24 mouse cellular contexts compared by ENCODE assay signal in genomic region chr4:148508084-148508849, GRCm38 (mm10). TPM values are rescaled to one million over a fixed set of nuclear protein-coding genes. Genes with fewer than 3 reads are reported as not detected.
A peak's percentile ranks its signal among the peaks of the same experiment; 100 is the strongest.
DNase-seq lines count a peak whose midpoint lies in the region; ATAC-seq and TF ChIP-seq lines count a peak whose summit lies in the region.
"Had no signal": no experiment of that assay in that cellular context is flagged by ENCODE, and none has a peak within 500 bp of the region (broad histone marks: within the 10 kb centered on the region; RNA-seq: fewer than 3 reads in every experiment).

No protein-coding gene starts in this region.

- H3K36me3 ChIP-seq in neural tube, embryonic 11.5 days (ENCODE audit: control insufficient read depth, insufficient read depth, low read length) = peaks cover 9% of the 10 kb centered on the region
- peaks cover 79% of the 10 kb centered on the region for H3K36me3 ChIP-seq in hindbrain, embryonic 13.5 days

- H3K4me2 ChIP-seq in neural tube, embryonic 11.5 days (ENCODE audit: low read depth) = no peak overlapping the region
- no peak overlapping the region for H3K4me2 ChIP-seq in hindbrain, embryonic 13.5 days
- H3K4me2 ChIP-seq: forebrain, embryonic 13.5 days; liver, embryonic 15.5 days; midbrain, embryonic 15.5 days had no signal

- no peaks in the 10 kb centered on the region for H3K27me3 ChIP-seq in neural tube, embryonic 11.5 days (ENCODE audit: control insufficient read depth, insufficient read depth, low read length)
- H3K27me3 ChIP-seq in hindbrain, embryonic 13.5 days = no peaks in the 10 kb centered on the region
- H3K27me3 ChIP-seq: CH12.LX; forebrain, embryonic 13.5 days; liver, embryonic 15.5 days; midbrain, embryonic 15.5 days had no signal

- DNase-seq in gastrocnemius, adult 2 months = no peak
- DNase-seq in gastrocnemius, postnatal 10 days = no peak
- peak; percentile 2 for DNase-seq in neural tube, embryonic 11.5 days (ENCODE audit: low spot score)
- DNase-seq in neural tube, embryonic 10.5 days (ENCODE audit: extremely low spot score, low spot score) = no peak
- DNase-seq in left cerebral cortex, postnatal 14 days (ENCODE audit: low spot score in 2 of 2) = peak; percentile 50 to 58
- DNase-seq in telencephalon, adult 2 months (ENCODE audit: low read depth, low spot score) = peak; percentile 78
- DNase-seq: adrenal gland, postnatal 25 days; cerebellum, adult 2 months; heart, postnatal 10 days; kidney, adult 18-20 months; kidney, postnatal 10 days; spleen, adult 18-20 months; thymus, postnatal 36 days had no signal

- no peaks in the 10 kb centered on the region for H3K9me3 ChIP-seq in neural tube, embryonic 11.5 days (ENCODE audit: control insufficient read depth, low read length)
- no peaks in the 10 kb centered on the region; the same call in 1 of the 2 replicates for H3K9me3 ChIP-seq in hindbrain, embryonic 13.5 days
- H3K9me3 ChIP-seq: forebrain, embryonic 13.5 days; heart, embryonic 10.5 days; liver, embryonic 15.5 days; midbrain, embryonic 15.5 days had no signal

- peaks cover 6% of the 10 kb centered on the region; the same call in 1 of the 2 replicates for H3K4me1 ChIP-seq in neural tube, embryonic 11.5 days (ENCODE audit: control insufficient read depth, insufficient read depth, low read length)
- peaks cover 15% of the 10 kb centered on the region for H3K4me1 ChIP-seq in hindbrain, embryonic 13.5 days (replicated peaks)
- H3K4me1 ChIP-seq: liver, embryonic 15.5 days; midbrain, embryonic 15.5 days had no signal

- no peak overlapping the region for H3K4me3 ChIP-seq in gastrocnemius, adult 2 months
- H3K4me3 ChIP-seq in neural tube, embryonic 11.5 days (ENCODE audit: low read depth, low read length) = no peak overlapping the region
- no peak overlapping the region for H3K4me3 ChIP-seq in hindbrain, embryonic 13.5 days
- H3K4me3 ChIP-seq: erythroblast, embryonic 14.5 days; forebrain, embryonic 13.5 days; heart, embryonic 10.5 days; liver, embryonic 15.5 days; midbrain, embryonic 15.5 days; myocyte had no signal

- H3K9ac ChIP-seq in neural tube, embryonic 11.5 days (ENCODE audit: low read length) = no peak overlapping the region
- no peak overlapping the region for H3K9ac ChIP-seq in hindbrain, embryonic 13.5 days
- H3K9ac ChIP-seq: forebrain, embryonic 13.5 days; liver, embryonic 15.5 days; midbrain, embryonic 15.5 days had no signal

- WGBS in neural tube, embryonic 11.5 days = 93% methylated on average over 14 of the region's 14 CpGs
- WGBS in hindbrain, embryonic 13.5 days = 95% methylated on average over 14 of the region's 14 CpGs

- peak overlapping the region; percentile 83 for H3K27ac ChIP-seq in gastrocnemius, adult 2 months
- no peak overlapping the region for H3K27ac ChIP-seq in neural tube, embryonic 11.5 days (ENCODE audit: low read depth, low read length)
- no peak overlapping the region for H3K27ac ChIP-seq in hindbrain, embryonic 13.5 days
- H3K27ac ChIP-seq: forebrain, embryonic 13.5 days; heart, embryonic 10.5 days; liver, embryonic 15.5 days; midbrain, embryonic 15.5 days had no signal

- intact Hi-C loops in gastrocnemius, adult 2 months (cut with DNase I) = no loop called here
- intact Hi-C loops in left cerebral cortex, postnatal 14 days (cut with DNase I) = no loop called here

- no peak for TF ChIP-seq CTCF in gastrocnemius, adult 2 months (IDR thresholded peaks at IDR 0.05)

- no peak for ATAC-seq in neural tube, embryonic 11.5 days (ENCODE audit: insufficient read depth, low FRiP score, low TSS enrichment)
- no peak for ATAC-seq in hindbrain, embryonic 13.5 days (ENCODE audit: low FRiP score)
- ATAC-seq: forebrain, embryonic 13.5 days; midbrain, embryonic 15.5 days had no signal

RNA-seq across cellular contexts. Expression of gene Angptl7, which starts 8.0 kb away (rescaled TPM):
- 10 to 100 TPM; 27.8 to 52.8 TPM for total RNA-seq in gastrocnemius, adult 2 months (2021)
- total RNA-seq in gastrocnemius, postnatal 10 days (2021) = 10 to 100 TPM in 1 of 2 experiments, 1 to 10 TPM in 1; 3.8 to 24.4 TPM
- polyA plus RNA-seq in neural tube, embryonic 11.5 days (2014; fragmentation: Nextera tagmentation; extraction: Ambion mirVana) = 0.31 and 0.32 TPM in 2 replicates
- total RNA-seq in left cerebral cortex, postnatal 14 days (2021) = under 1 TPM; 0.31 to 0.44 TPM
- 0.30 and 0.54 TPM in 2 replicates for polyA plus RNA-seq in hindbrain, embryonic 13.5 days (2015; fragmentation: Nextera tagmentation; extraction: Ambion mirVana)
- total RNA-seq: CH12.LX; megakaryocyte progenitor cell, adult 5-6 weeks; MEL; neutrophil, adult 5-6 weeks had no signal
- polyA plus RNA-seq: erythroblast, embryonic 14.5 days had no signal

RNA-seq across cellular contexts. Expression of gene Exosc10, which starts 50.0 kb away (rescaled TPM):
- 10 to 100 TPM; 21.0 to 21.6 TPM for total RNA-seq in gastrocnemius, adult 2 months (2021)
- total RNA-seq in gastrocnemius, postnatal 10 days (2021) = 10 to 100 TPM; 27.0 to 32.7 TPM
- 102 and 108 TPM in 2 replicates for polyA plus RNA-seq in neural tube, embryonic 11.5 days (2014; fragmentation: Nextera tagmentation; extraction: Ambion mirVana)
- total RNA-seq in left cerebral cortex, postnatal 14 days (2021) = 10 to 100 TPM; 46.2 to 48.0 TPM
- polyA plus RNA-seq in hindbrain, embryonic 13.5 days (2015; fragmentation: Nextera tagmentation; extraction: Ambion mirVana) = 81.6 and 87.6 TPM in 2 replicates

RNA-seq across cellular contexts. Expression of gene Mtor, which starts 59.9 kb away (rescaled TPM):
- 10 to 100 TPM; 36.3 to 37.1 TPM for total RNA-seq in gastrocnemius, adult 2 months (2021)
- total RNA-seq in gastrocnemius, postnatal 10 days (2021) = 10 to 100 TPM; 26.3 to 30.6 TPM
- 34.1 and 36.1 TPM in 2 replicates for polyA plus RNA-seq in neural tube, embryonic 11.5 days (2014; fragmentation: Nextera tagmentation; extraction: Ambion mirVana)
- 10 to 100 TPM; 87.2 to 89.3 TPM for total RNA-seq in left cerebral cortex, postnatal 14 days (2021)
- 23.0 and 23.7 TPM in 2 replicates for polyA plus RNA-seq in hindbrain, embryonic 13.5 days (2015; fragmentation: Nextera tagmentation; extraction: Ambion mirVana)

Comparison
In these comparisons a context has a peak if more than half of its experiments do, and no peak if none do; other contexts are left out.
1. DNase-seq: peak in neural tube, embryonic 11.5 days (single experiment), left cerebral cortex, postnatal 14 days (2 of 2) and telencephalon, adult 2 months (single experiment); none in gastrocnemius, adult 2 months (single experiment), gastrocnemius, postnatal 10 days (single experiment) and neural tube, embryonic 10.5 days (single experiment).